Mouse (Mus musculus) mature B cell (primary cell): ENCODE data around the gene Maml1.
"Not testable (repeated sequence)": the region's sequence is repeated elsewhere in the genome, so short reads cannot be mapped to it uniquely, and the experiment has no call there.

Experiments used
- in situ Hi-C: fragments of 300-500 bp; cut with MboI; formaldehyde crosslinking; loops from 2 replicates; pipeline ENCODE4 v1.14.3; 2019

Gene Maml1

DNA sequence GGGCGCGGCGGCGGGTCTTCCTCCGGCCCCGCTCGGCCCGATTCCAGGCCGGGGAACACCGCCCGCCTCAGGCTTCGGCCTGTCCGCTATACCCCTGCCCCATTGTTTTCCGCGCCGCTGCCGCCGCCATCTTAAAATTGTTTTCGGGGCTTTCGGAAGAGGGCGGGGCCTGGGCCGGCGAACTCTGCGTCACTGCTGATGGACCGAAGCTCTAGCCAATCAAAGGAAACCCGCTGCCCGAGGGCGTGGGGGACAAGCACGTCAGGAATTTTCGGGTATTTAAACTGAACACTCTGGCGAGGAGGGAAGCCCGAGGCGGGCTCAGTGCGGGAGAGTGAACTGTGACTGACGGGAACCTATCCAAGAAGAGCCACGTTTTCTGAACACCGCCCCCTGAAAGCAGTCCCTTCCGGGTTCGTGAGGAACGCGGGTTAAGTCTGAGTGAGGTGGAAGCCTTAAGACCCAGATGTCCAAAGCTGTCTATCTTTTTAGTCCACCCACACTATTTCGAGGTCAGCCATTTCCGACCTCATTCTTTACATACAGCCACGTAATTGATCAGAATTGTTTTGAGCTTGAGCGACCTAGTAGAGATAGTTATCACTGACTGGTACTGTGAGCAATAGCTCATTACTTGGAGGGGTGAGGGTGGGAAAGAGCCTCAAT is at the start of gene Maml1:
Maml1 (minus strand) TSS at position 122 of the 666 bp plus-strand sequence.
- in situ Hi-C loops, result no loop called here

DNA sequence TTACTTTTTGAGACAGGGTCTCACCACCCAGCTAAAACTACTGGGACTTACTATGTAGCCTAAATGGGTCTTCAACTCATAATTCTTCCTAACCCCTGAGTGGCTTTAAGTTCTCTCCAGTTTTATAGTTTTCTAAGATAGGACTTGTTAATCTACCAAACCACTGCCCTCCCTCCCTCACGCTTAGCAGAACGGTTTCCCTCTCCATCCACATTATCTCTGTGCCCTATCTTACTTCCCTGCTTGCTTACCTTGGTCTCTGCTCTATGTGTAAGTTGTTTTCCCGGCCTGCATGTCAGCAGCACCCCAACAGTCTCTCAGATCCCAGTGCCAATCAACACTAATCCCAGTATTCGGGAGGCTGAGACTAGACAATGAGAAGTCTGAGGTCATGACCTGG is 44.8 kb upstream of the Maml1 start:
- in situ Hi-C loops, result no loop called here

DNA sequence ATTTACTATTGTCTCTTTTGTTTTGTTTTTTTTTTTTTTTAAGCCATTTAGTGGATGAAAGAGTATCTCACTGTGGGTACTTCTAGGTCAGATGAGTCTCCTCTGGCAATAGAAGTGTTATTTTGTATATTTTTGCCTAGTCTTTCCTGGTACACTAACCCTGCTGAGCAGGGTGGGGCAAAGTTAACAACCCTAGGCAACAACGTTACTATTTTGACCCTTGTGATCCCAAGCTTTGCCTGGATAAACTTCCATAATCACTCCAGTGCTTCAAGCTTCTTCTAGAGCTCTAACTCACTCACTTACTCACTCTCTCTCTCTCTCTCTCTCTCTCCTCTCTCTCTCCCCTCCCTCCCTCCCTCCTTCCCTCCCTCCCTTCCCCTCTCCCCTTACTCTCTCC is 44.0 kb upstream of the Maml1 start:
- in situ Hi-C loops, result no loop called here

DNA sequence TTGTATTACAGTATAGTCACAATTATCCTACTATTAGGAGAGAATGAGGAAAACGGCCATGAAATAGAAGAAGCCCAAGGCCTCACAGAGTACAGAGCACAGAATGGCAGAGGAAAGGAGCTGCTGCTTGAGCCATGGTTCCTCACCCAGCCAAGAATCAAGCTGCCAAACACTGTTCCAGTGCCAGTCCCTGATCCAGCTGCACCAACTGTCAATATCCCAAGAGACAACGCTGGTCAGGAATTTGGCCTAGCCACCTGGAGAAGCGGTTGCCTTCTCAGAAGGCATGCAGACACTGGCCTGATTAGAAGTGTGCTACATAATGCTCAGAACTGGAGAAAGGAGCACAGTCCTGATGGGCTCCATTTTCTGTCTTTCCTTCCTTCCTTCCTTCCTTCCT is 41.1 kb upstream of the Maml1 start:
- in situ Hi-C loops, result no loop called here

DNA sequence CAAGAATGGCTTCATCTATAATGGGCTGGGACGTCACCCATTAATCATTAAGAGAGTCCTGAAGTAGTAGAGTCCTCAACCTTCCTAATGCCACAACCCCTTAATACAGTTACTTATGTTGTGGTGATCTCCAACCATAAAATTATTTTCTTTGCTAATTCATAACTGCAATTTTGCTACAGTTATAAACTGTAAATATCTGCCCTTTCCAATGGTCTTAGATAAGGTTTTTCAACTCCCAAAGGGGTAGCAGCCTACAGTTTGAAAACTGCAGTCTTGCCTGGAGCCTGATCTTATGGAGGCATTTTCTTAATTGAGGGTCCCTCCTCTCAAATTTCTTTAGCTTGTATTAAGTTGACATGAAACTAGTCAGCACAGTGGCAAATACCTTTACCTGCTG is 37.3 kb upstream of the Maml1 start:
- in situ Hi-C loops, result loop anchor here (5.0 kb wide), 1 partner anchor 33 kb away; no protein-coding TSS in a partner anchor

DNA sequence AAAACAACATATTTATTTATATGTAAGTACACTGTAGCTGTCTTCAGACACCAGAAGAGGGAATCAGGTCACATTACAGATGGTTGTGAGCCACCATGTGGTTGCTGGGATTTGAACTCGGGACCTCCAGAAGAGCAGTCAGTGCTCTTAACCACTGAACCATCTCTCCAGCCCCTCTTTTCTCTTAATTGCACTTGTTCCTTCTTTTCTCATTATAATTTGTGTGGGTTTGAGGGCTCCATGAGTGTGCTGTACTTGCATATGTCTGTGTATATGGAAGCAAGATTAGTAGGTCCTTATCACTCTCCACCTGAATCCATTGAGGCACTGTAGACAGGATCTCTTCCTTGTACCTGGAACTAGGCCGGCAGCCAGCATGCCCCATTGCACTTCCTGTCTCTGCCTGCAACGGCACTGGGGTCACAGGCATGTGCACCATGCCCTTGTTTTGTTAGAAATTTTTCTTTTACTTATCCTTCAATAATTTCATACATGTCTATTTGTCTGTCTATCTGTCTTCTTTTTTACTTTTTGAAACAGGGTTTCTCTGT is 36.0 kb upstream of the Maml1 start:
- in situ Hi-C loops, result loop anchor here (5.0 kb wide), 1 partner anchor 34 kb away; no protein-coding TSS in a partner anchor

DNA sequence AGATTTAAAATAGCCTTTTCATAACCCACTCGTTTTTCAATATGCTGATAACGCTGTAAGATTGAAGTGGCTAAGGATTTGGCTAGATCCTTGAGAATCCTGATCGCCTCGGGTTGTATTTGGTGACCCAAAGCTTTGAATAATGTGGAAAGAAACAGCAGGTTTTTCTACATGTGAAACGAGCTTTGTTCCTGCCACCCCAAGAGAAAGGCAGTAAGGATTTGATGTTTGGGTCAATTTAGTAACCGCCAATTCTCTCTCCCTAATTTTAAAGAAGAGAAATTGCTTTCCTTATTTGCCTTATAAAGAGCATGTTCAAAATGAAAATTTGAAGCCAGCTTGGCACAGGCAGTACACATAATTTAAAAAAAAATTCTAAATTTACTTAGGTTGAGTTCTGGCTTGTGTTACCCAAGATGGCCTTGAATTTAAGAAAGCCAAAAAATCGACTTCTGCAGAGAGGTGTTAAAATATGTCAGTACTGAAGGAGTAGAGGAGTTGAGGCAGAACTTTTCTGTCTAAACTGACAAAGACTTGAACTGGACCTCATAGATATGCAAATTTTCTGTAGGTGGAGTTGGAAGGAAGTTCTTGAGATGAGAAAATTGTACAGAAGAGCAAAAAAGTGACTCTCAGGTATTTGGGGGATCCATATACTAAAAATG is 34.3 kb upstream of the Maml1 start:
- in situ Hi-C loops, result loop anchor here (5.0 kb wide), 1 partner anchor 36 kb away; no protein-coding TSS in a partner anchor

DNA sequence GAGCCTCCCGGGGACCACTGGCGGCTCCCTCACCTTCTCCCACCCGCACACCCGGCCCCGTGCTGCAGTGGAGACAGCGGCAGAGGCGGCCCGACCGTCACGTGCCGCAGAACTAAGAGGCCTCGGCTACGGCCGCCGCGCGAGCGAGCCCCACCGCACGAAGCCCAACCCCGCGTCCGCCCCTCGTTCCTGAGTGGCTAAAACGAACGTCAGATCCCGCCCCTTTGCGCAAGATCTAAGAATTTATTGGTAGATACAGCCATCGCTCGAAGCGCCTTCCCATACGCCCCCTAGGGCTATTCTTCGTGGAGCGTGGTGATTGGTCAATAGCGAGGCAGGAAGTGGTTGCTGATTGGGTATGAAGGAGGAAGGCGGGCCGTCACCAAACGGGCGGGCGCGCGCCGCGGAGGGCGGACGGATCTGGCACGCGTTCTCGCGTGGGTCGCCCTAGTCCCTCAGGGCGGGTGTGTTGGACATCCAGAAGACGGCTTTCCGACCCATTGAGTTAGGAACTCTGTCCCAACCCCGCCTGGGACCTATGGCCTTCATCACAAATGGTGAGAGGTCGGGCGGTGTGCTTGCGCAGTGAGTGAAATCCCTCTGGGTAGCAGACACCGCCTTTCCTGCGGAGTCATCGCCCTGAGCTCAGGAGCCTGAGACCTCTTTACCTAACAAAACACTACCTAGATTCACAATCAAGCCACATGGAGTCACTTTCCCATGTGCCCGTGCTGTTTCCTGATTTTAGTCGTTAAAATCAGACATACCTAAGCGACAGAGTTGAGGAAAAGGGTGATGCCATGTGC is 33.6 kb upstream of the Maml1 start, which contains the start of gene Canx:
Canx (minus strand) TSS at position 178 of the 806 bp plus-strand sequence.
- in situ Hi-C loops, result loop anchor here (5.0 kb wide), 1 partner anchor 37 kb away; no protein-coding TSS in a partner anchor

DNA sequence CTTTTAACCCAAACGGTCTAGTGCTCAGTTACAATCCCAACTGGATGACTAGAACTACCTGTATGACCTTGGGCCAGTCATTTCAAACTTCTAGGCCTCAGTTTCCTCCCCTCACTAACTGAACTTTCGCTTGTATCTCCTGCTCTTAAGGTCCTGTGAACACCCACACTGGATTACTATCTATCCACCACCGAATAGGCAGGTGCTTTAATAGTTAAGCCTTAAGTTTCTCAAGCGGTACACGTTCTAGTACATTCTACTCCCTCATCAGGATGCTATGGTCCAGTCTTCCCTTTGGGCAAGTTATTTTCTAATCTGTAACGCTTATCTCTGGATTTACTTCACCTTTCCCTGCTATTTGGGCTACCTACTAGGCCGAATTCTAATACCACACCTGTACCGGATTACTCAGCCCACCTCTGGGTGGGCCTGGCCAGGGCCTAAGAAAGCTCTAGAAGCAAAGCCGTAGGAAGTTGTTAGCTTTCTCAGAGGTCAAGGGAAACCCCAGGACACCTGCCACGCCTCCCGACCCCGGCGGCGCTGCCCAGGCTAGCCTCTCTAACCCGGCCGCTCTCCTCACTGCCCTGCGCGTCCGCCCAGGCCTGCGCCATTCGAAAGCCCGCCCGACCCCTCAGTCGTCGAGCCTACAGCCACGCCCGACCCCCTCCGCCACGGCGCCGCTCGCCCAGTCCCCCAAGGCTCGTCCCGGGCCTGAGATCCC is 32.8 kb upstream of the Maml1 start:
- in situ Hi-C loops, result loop anchor here (5.0 kb wide), 1 partner anchor 37 kb away; no protein-coding TSS in a partner anchor

DNA sequence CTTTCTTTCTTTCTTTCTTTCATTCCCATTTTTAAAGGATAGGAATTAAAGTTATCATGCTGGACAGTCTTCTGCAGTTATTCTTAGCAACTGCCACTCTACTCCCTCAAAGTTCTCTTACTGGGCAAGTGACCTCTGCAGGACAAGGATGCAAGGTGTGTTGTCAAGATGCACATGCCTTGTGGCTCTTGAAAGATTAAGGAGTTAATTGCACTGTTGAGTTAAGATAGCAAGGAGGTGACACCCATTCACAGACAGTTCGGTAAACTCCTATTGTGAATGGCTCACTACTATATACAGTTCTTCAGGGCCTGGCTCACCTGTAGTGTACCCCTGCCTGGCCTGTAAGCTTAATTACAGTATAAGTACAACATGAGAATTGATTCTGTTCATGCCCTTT is 31.7 kb upstream of the Maml1 start:
- in situ Hi-C loops, result no loop called here

DNA sequence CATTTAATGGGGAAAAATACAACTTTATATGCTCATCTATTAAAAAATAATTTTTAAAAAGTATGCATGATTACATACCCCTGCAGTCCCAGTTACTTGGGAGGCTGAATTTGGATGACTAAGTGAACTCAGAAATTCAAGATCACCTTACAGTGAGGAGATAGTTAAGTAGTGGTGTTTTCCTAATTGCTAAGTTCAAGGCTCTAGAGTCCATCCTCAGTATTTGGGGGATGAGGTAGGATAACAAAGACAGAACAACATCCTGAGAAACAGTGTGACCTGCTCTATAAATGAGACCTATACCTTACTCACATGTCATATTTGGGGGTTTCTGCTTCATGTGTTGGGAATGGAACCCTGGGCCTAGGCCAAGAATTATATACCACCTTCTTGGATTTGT is 30.2 kb upstream of the Maml1 start:
- in situ Hi-C loops, result no loop called here

DNA sequence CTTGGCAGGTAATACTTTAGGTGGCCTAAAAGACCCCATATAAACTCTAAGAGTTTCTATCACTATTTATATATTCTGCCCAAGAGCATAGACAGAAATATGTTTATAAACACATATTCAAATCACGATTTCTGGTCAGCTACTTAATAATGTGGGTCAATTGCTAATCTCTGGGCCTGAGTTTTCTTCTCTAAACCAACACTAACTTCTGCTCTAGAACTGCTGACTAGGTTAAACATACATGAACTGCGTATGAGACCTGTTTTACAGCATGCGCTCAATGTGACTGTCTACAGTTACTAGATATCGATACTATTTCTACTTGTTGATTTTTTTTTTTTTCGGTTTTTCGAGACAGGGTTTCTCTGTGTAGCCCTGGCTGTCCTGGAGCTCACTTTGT is 29.1 kb upstream of the Maml1 start:
- in situ Hi-C loops, result no loop called here

DNA sequence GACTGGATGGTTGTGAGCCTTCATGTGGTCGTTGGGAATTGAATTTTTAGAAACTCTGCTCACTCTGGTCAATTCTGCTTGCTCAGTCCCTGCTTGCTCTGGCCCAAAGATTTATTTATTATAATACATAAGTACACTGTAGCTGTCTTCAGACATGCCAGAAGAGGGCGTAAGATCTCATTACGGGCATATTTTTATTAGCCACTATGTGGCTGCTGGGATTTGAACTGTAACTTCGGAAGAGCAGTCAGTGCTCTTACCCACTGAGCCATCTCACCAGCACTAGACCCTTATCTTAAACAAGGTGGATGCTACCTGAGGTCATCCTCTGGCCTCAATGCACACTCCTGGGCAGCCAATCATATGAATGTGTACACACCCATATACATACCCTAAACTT is 27.2 kb upstream of the Maml1 start:
- in situ Hi-C loops, result not testable (repeated sequence)

DNA sequence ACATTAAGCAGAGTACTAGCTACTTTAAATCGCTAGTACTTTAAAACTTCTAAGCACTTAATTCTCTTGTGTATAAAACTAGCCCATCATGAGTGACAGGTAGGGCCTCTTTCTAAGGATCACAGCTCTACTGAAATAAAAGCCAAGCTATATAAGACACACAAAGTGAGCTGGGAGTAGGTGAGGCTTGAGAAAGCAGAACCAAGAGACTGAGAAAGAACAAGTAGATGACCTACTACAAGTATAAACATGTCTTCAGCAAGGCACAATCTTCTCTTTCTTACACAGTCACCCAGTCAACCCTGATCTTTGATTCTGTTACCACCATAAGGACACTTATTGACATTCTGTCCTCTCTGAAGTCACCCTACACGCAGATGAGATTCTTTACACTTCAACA is 20.7 kb upstream of the Maml1 start:
- in situ Hi-C loops, result no loop called here

DNA sequence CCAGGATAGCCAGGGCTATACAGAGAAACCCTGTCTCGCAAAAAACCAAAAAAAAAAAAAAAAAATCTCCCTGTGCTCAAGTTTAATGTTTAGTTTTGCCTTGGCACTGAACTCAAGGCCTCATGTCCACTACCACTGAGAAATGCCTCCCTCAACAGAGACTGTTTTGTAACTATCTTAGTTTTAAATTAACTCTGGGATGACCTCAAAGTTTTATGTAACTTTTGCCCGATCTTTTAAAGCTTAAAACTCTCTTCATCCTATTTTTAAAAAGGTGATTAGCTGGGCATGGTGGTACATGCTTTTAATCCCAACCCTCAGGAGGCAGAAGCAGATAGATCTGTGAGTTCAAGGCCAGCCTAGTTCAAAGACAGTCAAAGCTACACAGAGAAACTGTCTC is 11.3 kb upstream of the Maml1 start:
- in situ Hi-C loops, result no loop called here

DNA sequence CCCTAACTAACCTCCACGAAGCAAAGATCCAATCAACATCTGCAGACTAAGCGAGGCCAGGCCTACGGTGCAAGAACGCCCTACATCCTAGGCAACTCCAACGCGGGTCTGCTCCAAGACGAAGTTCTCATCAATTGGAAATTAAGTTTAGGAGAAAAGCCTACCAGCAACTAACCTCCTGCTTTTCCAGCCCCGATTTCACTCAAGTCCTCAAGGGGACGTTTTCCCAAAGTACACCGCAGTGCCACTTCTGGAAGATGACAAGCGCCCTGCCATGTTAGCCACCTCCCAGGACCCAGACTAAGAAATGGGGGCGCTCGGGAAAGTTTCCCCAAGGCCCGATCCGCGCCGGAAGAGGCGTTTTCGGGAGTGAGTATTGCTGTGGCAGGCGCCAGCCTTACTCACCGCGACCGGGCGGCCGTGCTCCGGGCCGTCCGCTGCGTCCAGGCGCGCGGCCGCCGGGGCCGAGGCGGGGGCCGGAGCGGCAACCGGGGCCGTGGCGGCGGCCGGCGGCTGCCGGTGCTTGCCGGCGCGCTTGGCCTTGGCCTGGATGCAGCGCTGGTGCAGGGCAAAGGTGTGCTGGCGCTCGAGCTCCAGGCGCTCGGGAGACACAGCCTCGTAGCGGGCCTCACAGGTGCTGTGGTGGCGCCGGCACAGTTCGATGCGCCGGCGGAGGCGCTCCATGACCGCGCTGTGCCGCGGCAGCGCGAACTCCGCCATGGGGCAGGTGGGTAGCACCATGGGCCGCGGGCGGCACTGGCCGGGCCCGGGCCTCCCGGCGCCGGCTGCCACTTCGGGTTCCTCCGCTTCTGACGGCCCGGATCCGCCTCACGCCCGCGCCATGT is 568 bp downstream of the Maml1 start:
- in situ Hi-C loops, result no loop called here

DNA sequence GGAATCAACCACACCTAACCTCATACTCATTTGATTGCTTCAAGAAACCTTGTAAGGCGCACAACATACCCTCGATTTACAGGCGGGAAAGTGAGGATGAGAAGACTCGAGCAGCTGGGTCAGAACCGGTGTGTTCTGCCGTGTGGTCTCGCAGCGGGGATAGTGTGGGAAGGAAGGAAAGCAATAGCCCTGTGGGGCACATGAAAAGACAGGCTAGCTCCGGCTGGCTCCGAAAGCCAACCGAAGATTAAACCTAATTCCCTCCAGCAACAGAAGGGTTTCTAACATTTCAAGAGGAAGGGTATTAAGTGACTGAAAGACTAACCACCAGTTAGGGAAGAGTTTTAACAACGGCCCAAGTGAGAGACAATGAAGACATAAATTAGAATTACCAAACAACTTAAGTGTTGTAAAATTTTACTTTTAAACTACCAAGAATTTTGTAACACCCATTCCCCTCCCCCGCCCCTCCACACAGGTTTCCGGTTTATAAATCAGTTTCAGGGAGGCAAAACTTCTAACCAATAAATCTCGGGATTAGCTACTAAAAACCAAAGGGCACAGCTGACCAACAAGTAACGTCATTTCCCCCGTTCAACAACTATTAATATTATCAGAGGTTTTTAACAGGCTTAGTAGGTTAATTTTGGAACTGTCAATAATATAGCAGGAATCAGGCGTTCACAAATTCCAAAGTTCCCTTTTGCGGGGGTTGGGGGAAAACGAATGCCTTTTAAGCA is 1.5 kb downstream of the Maml1 start:
- in situ Hi-C loops, result no loop called here

DNA sequence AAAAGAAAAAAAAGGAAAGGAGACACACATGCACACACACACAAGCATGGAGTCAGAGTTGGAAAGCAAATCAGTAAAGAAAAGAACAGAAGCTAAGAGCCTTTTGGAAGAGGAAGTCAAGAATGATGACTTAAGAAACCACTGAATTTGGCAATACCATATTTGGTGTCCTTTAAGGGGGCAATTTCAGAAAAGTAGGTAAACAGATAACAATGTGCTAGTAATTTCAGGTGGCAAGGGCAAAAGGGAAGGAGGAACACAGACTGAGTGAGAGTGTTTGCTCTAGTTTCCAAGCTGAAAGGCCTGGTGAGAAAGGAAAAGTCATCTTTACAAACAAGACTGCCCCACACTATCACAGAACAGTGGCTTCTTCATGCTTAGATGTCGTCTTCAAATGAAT is 5.7 kb downstream of the Maml1 start:
- in situ Hi-C loops, result loop anchor here (5.0 kb wide), 1 partner anchor 54 kb away; no protein-coding TSS in a partner anchor

DNA sequence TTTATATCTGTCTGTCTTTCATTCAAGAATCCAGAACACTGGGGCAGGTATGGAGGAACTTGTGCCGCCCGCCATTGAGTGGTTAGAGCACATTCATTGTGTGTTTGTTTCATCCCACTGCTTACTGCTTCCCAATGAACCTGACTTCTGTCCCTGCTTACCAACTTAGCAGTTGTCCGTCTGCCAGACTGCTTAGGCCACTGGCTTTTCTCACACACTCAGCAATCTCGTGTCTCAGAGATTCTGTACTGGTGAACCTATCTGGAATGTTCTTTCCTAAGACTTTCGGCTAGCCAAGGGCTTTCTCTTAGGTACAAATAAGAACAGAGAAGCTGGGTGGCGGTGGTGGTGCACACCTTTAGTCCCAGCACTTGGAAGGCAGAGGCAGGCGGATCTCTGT is 6.4 kb downstream of the Maml1 start:
- in situ Hi-C loops, result loop anchor here (5.0 kb wide), 1 partner anchor 53 kb away; no protein-coding TSS in a partner anchor

DNA sequence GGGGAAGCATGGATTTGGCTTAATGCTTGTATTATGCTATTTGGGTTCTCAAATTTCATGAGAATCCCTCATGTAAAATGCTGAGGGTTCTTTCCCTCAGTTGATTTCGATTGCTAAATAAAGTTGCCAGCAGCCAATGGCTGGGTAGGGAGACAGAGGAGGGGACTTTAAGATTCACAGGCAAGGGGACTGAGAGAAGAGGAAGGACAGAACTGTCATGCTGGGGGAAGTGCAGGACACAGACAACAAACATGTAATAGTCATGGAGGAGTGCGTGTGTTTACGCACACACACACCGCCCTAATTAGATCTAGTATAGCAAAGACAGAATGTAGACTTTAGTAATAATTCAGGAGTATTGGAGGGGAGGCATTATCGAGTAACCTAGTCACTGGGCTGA is 6.8 kb downstream of the Maml1 start:
- in situ Hi-C loops, result loop anchor here (5.0 kb wide), 1 partner anchor 53 kb away; no protein-coding TSS in a partner anchor
